Mouse (Mus musculus): ENCODE data around the gene Wbp4.

GRCm38 (mm10) chr14:79465623-79466022, 15.7 kb downstream of the Wbp4 start:
- TF ChIP-seq CTCF (IDR thresholded peaks at IDR 0.05; ENCODE audit: low read depth), result peak; percentile 49; the same call in 1 of the 2 replicates
- no peak for TF ChIP-seq EP300 (optimal IDR thresholded peaks at IDR 0.05)
